ENCODE assay signal across 8 mouse cellular contexts in genomic region chr2:138277842-138278691, GRCm38 (mm10). TPM values are rescaled to one million over a fixed set of nuclear protein-coding genes. Genes with fewer than 3 reads are reported as not detected.
DNase-seq lines count a peak whose midpoint lies in the region; ATAC-seq and TF ChIP-seq lines count a peak whose summit lies in the region.

No protein-coding gene starts in this region.

- H3K4me2 ChIP-seq in embryonic facial prominence, embryonic 14.5 days (ENCODE audit: low read depth, low read length): peak overlapping the region; percentile 58
- H3K4me2 ChIP-seq in heart, embryonic 11.5 days: peak overlapping the region; percentile 65
- peak overlapping the region; percentile 45 for H3K4me2 ChIP-seq in kidney, embryonic 14.5 days (replicated peaks; ENCODE audit: low read depth, low read length)
- peak overlapping the region; percentile 65 for H3K4me2 ChIP-seq in limb, embryonic 13.5 days (replicated peaks)
- H3K4me2 ChIP-seq in midbrain, embryonic 13.5 days (replicated peaks): peak overlapping the region; percentile 64

- H3K9ac ChIP-seq in embryonic facial prominence, embryonic 14.5 days (ENCODE audit: low read depth, low read length): peak overlapping the region; percentile 60
- H3K9ac ChIP-seq in heart, embryonic 11.5 days (ENCODE audit: low read depth, low read length): peak overlapping the region; percentile 61
- peak overlapping the region; percentile 40; the same call in 1 of the 2 replicates for H3K9ac ChIP-seq in kidney, embryonic 14.5 days (ENCODE audit: low read depth, low read length)
- H3K9ac ChIP-seq in limb, embryonic 13.5 days: peak overlapping the region; percentile 69
- peak overlapping the region; percentile 56 for H3K9ac ChIP-seq in midbrain, embryonic 13.5 days (replicated peaks)

- no peaks in the 10 kb centered on the region for H3K4me1 ChIP-seq in thymus, adult 2 months (replicated peaks; ENCODE audit: control insufficient read depth, insufficient read depth, low read length)
- H3K4me1 ChIP-seq in embryonic facial prominence, embryonic 14.5 days (ENCODE audit: control insufficient read depth, insufficient read depth, low read length): peaks cover 52% of the 10 kb centered on the region
- peaks cover 24% of the 10 kb centered on the region for H3K4me1 ChIP-seq in heart, embryonic 11.5 days (ENCODE audit: control insufficient read depth, insufficient read depth, low read length)
- H3K4me1 ChIP-seq in kidney, embryonic 14.5 days (ENCODE audit: control insufficient read depth, insufficient read depth, low read length): peaks cover 27% of the 10 kb centered on the region
- H3K4me1 ChIP-seq in limb, embryonic 13.5 days: peaks cover 80% of the 10 kb centered on the region
- H3K4me1 ChIP-seq in midbrain, embryonic 13.5 days (replicated peaks): peaks cover 43% of the 10 kb centered on the region

- WGBS in thymus, adult 2 months: 42% methylated on average over 17 of the region's 17 CpGs
- 9% methylated on average over 17 of the region's 17 CpGs for WGBS in embryonic facial prominence, embryonic 14.5 days
- WGBS in heart, embryonic 11.5 days (ENCODE audit: insufficient replicate concordance): 16% methylated on average over 17 of the region's 17 CpGs
- WGBS in kidney, embryonic 14.5 days: 16% methylated on average over 17 of the region's 17 CpGs
- WGBS in limb, embryonic 13.5 days: 10% methylated on average over 17 of the region's 17 CpGs
- 12% methylated on average over 17 of the region's 17 CpGs for WGBS in midbrain, embryonic 13.5 days

- ATAC-seq in embryonic facial prominence, embryonic 14.5 days (ENCODE audit: low read depth): peak; percentile 90
- ATAC-seq in heart, embryonic 11.5 days (replicated peaks; ENCODE audit: insufficient number of reproducible peaks, low FRiP score, low TSS enrichment): peak; percentile 78
- ATAC-seq in kidney, embryonic 14.5 days (ENCODE audit: low FRiP score, low TSS enrichment): peak; percentile 94
- peak; percentile 88 for ATAC-seq in limb, embryonic 13.5 days (ENCODE audit: low FRiP score, low read depth)
- peak; percentile 96 for ATAC-seq in midbrain, embryonic 13.5 days

- H3K27me3 ChIP-seq in thymus, adult 2 months (ENCODE audit: control insufficient read depth, insufficient read depth, low read length): no peaks in the 10 kb centered on the region
- H3K27me3 ChIP-seq in embryonic facial prominence, embryonic 14.5 days (replicated peaks; ENCODE audit: control insufficient read depth, insufficient read depth, low read length): no peaks in the 10 kb centered on the region
- no peaks in the 10 kb centered on the region for H3K27me3 ChIP-seq in heart, embryonic 11.5 days (ENCODE audit: control insufficient read depth, insufficient read depth, low read length)
- H3K27me3 ChIP-seq in kidney, embryonic 14.5 days (ENCODE audit: control insufficient read depth, insufficient read depth, low read length): no peaks in the 10 kb centered on the region
- H3K27me3 ChIP-seq in limb, embryonic 13.5 days: no peaks in the 10 kb centered on the region
- no peaks in the 10 kb centered on the region for H3K27me3 ChIP-seq in midbrain, embryonic 13.5 days

- no peak for DNase-seq in thymus, adult 2 months
- no peak for DNase-seq in thymus, postnatal 36 days
- DNase-seq in embryonic facial prominence, embryonic 14.5 days (ENCODE audit: low spot score): peak; percentile 92
- DNase-seq in yolk sac, embryonic 10.5 days (ENCODE audit: low spot score): peak; percentile 36

- H3K4me3 ChIP-seq in thymus, adult 2 months (ENCODE audit: control insufficient read depth, insufficient read depth, low read length): no peak overlapping the region
- peak overlapping the region; percentile 38 for H3K4me3 ChIP-seq in embryonic facial prominence, embryonic 14.5 days (ENCODE audit: low read depth, low read length)
- H3K4me3 ChIP-seq in heart, embryonic 11.5 days (ENCODE audit: low read depth, low read length): peak overlapping the region; percentile 50
- H3K4me3 ChIP-seq in kidney, embryonic 14.5 days (ENCODE audit: low read length): peak overlapping the region; percentile 32
- H3K4me3 ChIP-seq in limb, embryonic 13.5 days: peak overlapping the region; percentile 45
- H3K4me3 ChIP-seq in midbrain, embryonic 13.5 days (replicated peaks): peak overlapping the region; percentile 47

- no peak for TF ChIP-seq CTCF in thymus, adult 2 months (IDR thresholded peaks at IDR 0.05; ENCODE audit: borderline replicate concordance, control insufficient read depth, extremely low read depth, insufficient read depth, low read length, poor library complexity)

- H3K36me3 ChIP-seq in thymus, adult 2 months (ENCODE audit: control insufficient read depth, insufficient read depth, low read length): no peaks in the 10 kb centered on the region
- H3K36me3 ChIP-seq in embryonic facial prominence, embryonic 14.5 days (ENCODE audit: control insufficient read depth, insufficient read depth, low read length): 0 out of 2 replicates have a peak, but pooled peaks cover 6% of the 10 kb centered on the region
- H3K36me3 ChIP-seq in heart, embryonic 11.5 days (ENCODE audit: control insufficient read depth, insufficient read depth, low read length): peaks cover 4% of the 10 kb centered on the region; the same call in 1 of the 2 replicates
- H3K36me3 ChIP-seq in kidney, embryonic 14.5 days (ENCODE audit: control insufficient read depth, insufficient read depth, low read length): peaks cover 9% of the 10 kb centered on the region; the same call in 1 of the 2 replicates
- peaks cover 10% of the 10 kb centered on the region; the same call in 1 of the 2 replicates for H3K36me3 ChIP-seq in limb, embryonic 13.5 days
- no peaks in the 10 kb centered on the region for H3K36me3 ChIP-seq in midbrain, embryonic 13.5 days

- TF ChIP-seq POLR2A in thymus, adult 2 months (IDR thresholded peaks at IDR 0.05; ENCODE audit: control insufficient read depth, extremely low read depth, insufficient read depth, low read length, poor library complexity): no peak

- H3K27ac ChIP-seq in thymus, adult 2 months (ENCODE audit: control insufficient read depth, insufficient read depth, low read length): peak overlapping the region; percentile 24
- H3K27ac ChIP-seq in embryonic facial prominence, embryonic 14.5 days (replicated peaks; ENCODE audit: low read depth, low read length): peak overlapping the region; percentile 68
- H3K27ac ChIP-seq in heart, embryonic 11.5 days (ENCODE audit: low read depth, low read length): peak overlapping the region; percentile 87
- peak overlapping the region; percentile 37 for H3K27ac ChIP-seq in kidney, embryonic 14.5 days (ENCODE audit: low read depth, low read length)
- H3K27ac ChIP-seq in limb, embryonic 13.5 days: peak overlapping the region; percentile 87
- H3K27ac ChIP-seq in midbrain, embryonic 13.5 days: peak overlapping the region; percentile 49

- H3K9me3 ChIP-seq in embryonic facial prominence, embryonic 14.5 days (ENCODE audit: control insufficient read depth, low read length): no peaks in the 10 kb centered on the region
- H3K9me3 ChIP-seq in heart, embryonic 11.5 days (replicated peaks; ENCODE audit: control insufficient read depth, low read length): no peaks in the 10 kb centered on the region
- no peaks in the 10 kb centered on the region for H3K9me3 ChIP-seq in kidney, embryonic 14.5 days (ENCODE audit: control insufficient read depth, low read length)
- H3K9me3 ChIP-seq in limb, embryonic 13.5 days: no peaks in the 10 kb centered on the region
- no peaks in the 10 kb centered on the region for H3K9me3 ChIP-seq in midbrain, embryonic 13.5 days

RNA-seq across cellular contexts. Expression of gene Btbd3, which starts 21.7 kb away (rescaled TPM):
- 2.3 and 3.2 TPM in 2 replicates for polyA plus RNA-seq in thymus, adult 2 months (2012; rRNA removed)
- polyA plus RNA-seq in embryonic facial prominence, embryonic 14.5 days (2014; fragmentation: Nextera tagmentation; extraction: Ambion mirVana): 28.1 and 29.4 TPM in 2 replicates
- 10.5 and 11.8 TPM in 2 replicates for polyA plus RNA-seq in heart, embryonic 11.5 days (2014; fragmentation: Nextera tagmentation; extraction: Ambion mirVana)
- polyA plus RNA-seq in kidney, embryonic 14.5 days (2014; fragmentation: Nextera tagmentation; extraction: Ambion mirVana): 18.4 and 21.2 TPM in 2 replicates
- 23.4 and 23.5 TPM in 2 replicates for polyA plus RNA-seq in limb, embryonic 13.5 days (2015; fragmentation: Nextera tagmentation; extraction: Ambion mirVana)
- polyA plus RNA-seq in midbrain, embryonic 13.5 days (2015; fragmentation: Nextera tagmentation; extraction: Ambion mirVana): 29.2 and 31.6 TPM in 2 replicates

Comparison
In these comparisons a context has a peak if more than half of its experiments do, and no peak if none do; other contexts are left out.
1. DNase-seq: peak in embryonic facial prominence, embryonic 14.5 days (single experiment) and yolk sac, embryonic 10.5 days (single experiment); none in thymus, adult 2 months (single experiment) and thymus, postnatal 36 days (0 of 2).
2. H3K27ac ChIP-seq: peak in every context shown above with its lines; median percentile 87 in heart, embryonic 11.5 days; 87 in limb, embryonic 13.5 days; 68 in embryonic facial prominence, embryonic 14.5 days; 49 in midbrain, embryonic 13.5 days; 37 in kidney, embryonic 14.5 days; 24 in thymus, adult 2 months.
3. Peak in every context shown above with its lines, with median percentiles within 50 percentile points of each other: ATAC-seq, H3K4me2 ChIP-seq and H3K9ac ChIP-seq.